ENCODE assay signal across 11 mouse cellular contexts in genomic region chr7:34897058-34897457, GRCm38 (mm10). TPM values are rescaled to one million over a fixed set of nuclear protein-coding genes. Genes with fewer than 3 reads are reported as not detected.
DNase-seq lines count a peak whose midpoint lies in the region; TF ChIP-seq lines count a peak whose summit lies in the region.
"Had no signal": no experiment of that assay in that cellular context is flagged by ENCODE, and none has a peak within 500 bp of the region (broad histone marks: within the 10 kb centered on the region; RNA-seq: fewer than 3 reads in every experiment).

No protein-coding gene starts in this region.

- TF ChIP-seq CTCF in brain, embryonic 14.5 days (IDR thresholded peaks at IDR 0.05; ENCODE audit: borderline replicate concordance, extremely low read depth, insufficient read depth, insufficient read length), result no peak
- TF ChIP-seq CTCF in cerebellum, adult 2 months (IDR thresholded peaks at IDR 0.05; ENCODE audit: borderline replicate concordance, insufficient read depth, low read depth, low read length), result no peak

- DNase-seq in kidney, postnatal 10 days, result peak; percentile 49
- no peak for DNase-seq in kidney, adult 18-20 months
- DNase-seq in NIH3T3 (ENCODE audit: low read depth), result peak; percentile 20
- DNase-seq in brain, embryonic 14.5 days (ENCODE audit: low read depth), result peak; percentile 73
- peak; percentile 30 for DNase-seq in mesoderm, embryonic 11.5 days (ENCODE audit: low read depth, low spot score)
- DNase-seq in spleen, postnatal 36 days (ENCODE audit: low spot score in 2 of 2), result no peak
- no peak for DNase-seq in urinary bladder, adult 18-20 months (ENCODE audit: low spot score in 2 of 2)
- no peak for DNase-seq in cerebellum, adult 2 months

- H3K4me3 ChIP-seq in cerebellum, adult 2 months (replicated peaks; ENCODE audit: insufficient read depth, low read depth, low read length), result no peak overlapping the region
- H3K4me3 ChIP-seq: embryonic facial prominence, embryonic 15.5 days; limb, embryonic 12.5 days; myocyte had no signal

- 12% methylated on average over 1 of the region's 1 CpGs for WGBS in cerebellum, adult 2 months

- TF ChIP-seq POLR2A in brain, embryonic 14.5 days (IDR thresholded peaks at IDR 0.05; ENCODE audit: borderline replicate concordance, extremely low read depth, insufficient read depth, insufficient read length, poor library complexity, severe bottlenecking), result no peak
- TF ChIP-seq POLR2A in cerebellum, adult 2 months (IDR thresholded peaks at IDR 0.05; ENCODE audit: borderline replicate concordance, insufficient read depth, low read length), result no peak

- H3K27ac ChIP-seq in cerebellum, adult 2 months (ENCODE audit: insufficient read depth, low read length), result no peak overlapping the region
- H3K27ac ChIP-seq: embryonic facial prominence, embryonic 15.5 days; limb, embryonic 12.5 days had no signal

- no peaks in the 10 kb centered on the region for H3K27me3 ChIP-seq in cerebellum, adult 2 months (ENCODE audit: control insufficient read depth, insufficient read depth, low read length)
- H3K27me3 ChIP-seq: embryonic facial prominence, embryonic 15.5 days had no signal

- H3K4me1 ChIP-seq in cerebellum, adult 2 months (ENCODE audit: control insufficient read depth, insufficient read depth, low read length), result no peaks in the 10 kb centered on the region
- H3K4me1 ChIP-seq: embryonic facial prominence, embryonic 15.5 days had no signal

RNA-seq across cellular contexts. Expression of gene Pepd, which starts 15.1 kb away (rescaled TPM):
- polyA plus RNA-seq in brain, embryonic 14.5 days (2012; rRNA removed), result 41.6 and 46.9 TPM in 2 replicates
- 55.1 and 58.7 TPM in 2 replicates for polyA plus RNA-seq in cerebellum, adult 2 months (2012; rRNA removed)

Comparison
In these comparisons a context has a peak if more than half of its experiments do, and no peak if none do; other contexts are left out.
1. DNase-seq: peak in kidney, postnatal 10 days (single experiment), NIH3T3 (single experiment), brain, embryonic 14.5 days (single experiment) and mesoderm, embryonic 11.5 days (single experiment); none in kidney, adult 18-20 months (single experiment), spleen, postnatal 36 days (0 of 2), urinary bladder, adult 18-20 months (0 of 2) and cerebellum, adult 2 months (0 of 2).